Mouse (Mus musculus): ENCODE data around the gene Wfs1. TPM values are rescaled to one million over a fixed set of nuclear protein-coding genes. Genes with fewer than 3 reads are reported as not detected.

Wfs1 gene
- total and polyA plus RNA-seq, 3 experiments, result 0.56 to 2.5 (median 1.8) TPM

DNA sequence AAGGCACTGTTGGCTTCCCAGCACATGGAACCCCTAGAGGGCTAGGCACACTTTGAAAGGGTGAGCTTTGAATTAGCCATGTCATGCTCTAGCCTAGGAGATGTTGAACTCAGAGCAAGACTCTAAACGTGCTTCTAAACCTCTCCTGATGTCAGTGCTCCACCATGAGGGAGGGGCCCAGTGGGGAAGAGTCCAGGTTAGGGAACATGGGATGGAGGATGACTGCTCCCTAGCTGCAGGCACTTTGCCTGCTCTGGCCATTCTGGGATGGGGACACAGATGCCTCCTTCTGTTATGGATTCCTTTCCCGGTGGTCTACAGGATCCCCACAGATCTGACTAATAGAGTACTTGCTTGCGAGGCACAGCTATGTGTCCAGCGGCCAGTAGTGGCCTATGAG, 71.8 kb downstream of the Wfs1 start:
- Histone ChIP-seq H3K9ac (ENCODE audit: insufficient read depth, low read depth) (no peak overlapping the region), H3K27ac (ENCODE audit: insufficient read depth, low read depth) (no peak overlapping the region), H3K4me1 (ENCODE audit: control insufficient read depth in 1 of 2, insufficient read depth in 2 of 2) (peaks cover 3 to 9% of the 10 kb centered on the region in 2 experiments; a peak in 2 of 4 replicates), H3K27me3 (replicated peaks) (peaks cover 85% of the 10 kb centered on the region), H3K79me2 (replicated peaks; ENCODE audit: control insufficient read depth, extremely low read depth, insufficient read depth, poor library complexity, severe bottlenecking) (no peaks in the 10 kb centered on the region), H3K4me3 (replicated peaks in 1 of 3; ENCODE audit: low read depth in 2 of 3, low read length in 2 of 3, poor library complexity in 1 of 3) (no peak overlapping the region), H3K4me2 (ENCODE audit: insufficient read depth, low read depth, poor library complexity, severe bottlenecking) (no peak overlapping the region), H3K36me3 (replicated peaks in 1 of 2; ENCODE audit: control insufficient read depth in 1 of 2, insufficient read depth in 1 of 2, low read length in 1 of 2) (no peaks in the 10 kb centered on the region), H3K9me3 (replicated peaks; ENCODE audit: low read length) (no peaks in the 10 kb centered on the region)
- in situ Hi-C loops (cut with MboI; ENCODE audit: low pct_ligation_motif_present, low pct_unique_long_range_greater_than_20kb, low sequenced_read_pairs) (loop anchor here (5.0 kb wide), 1 partner anchor 85 kb away; the partner anchor contains the start of gene Man2b2), dilution Hi-C loops (cut with MboI; ENCODE audit: extremely low pct_ligation_motif_present, extremely low pct_unique_long_range_greater_than_20kb, low sequenced_read_pairs) (no loop called here)
- no peak for TF ChIP-seq KAT2A (IDR thresholded peaks at IDR 0.05; ENCODE audit: insufficient replicate concordance, low read length)
- no peak for TF ChIP-seq SMC3 (IDR thresholded peaks at IDR 0.05; ENCODE audit: low read depth, low read length)
- TF ChIP-seq CTCF (conservative IDR thresholded peaks at IDR 0.05 in 1 of 2, IDR thresholded peaks at IDR 0.05 in 1 of 2; ENCODE audit: low read depth in 2 of 2, low read length in 2 of 2), result no peak
- no peak for TF ChIP-seq USF1 (IDR thresholded peaks at IDR 0.05; ENCODE audit: low read depth, low read length)
- TF ChIP-seq EP300 (IDR thresholded peaks at IDR 0.05; ENCODE audit: low read length), result no peak
- no peak for TF ChIP-seq PAX5 (IDR thresholded peaks at IDR 0.05; ENCODE audit: low read length)
- TF ChIP-seq MAFK (IDR thresholded peaks at IDR 0.05; ENCODE audit: insufficient replicate concordance, low read length), result no peak
- TF ChIP-seq POLR2A (IDR thresholded peaks at IDR 0.05; ENCODE audit: low read depth, low read length), result no peak
- no peak for TF ChIP-seq E2F4 (IDR thresholded peaks at IDR 0.05; ENCODE audit: insufficient replicate concordance, low read depth, low read length)
- TF ChIP-seq TCF12 (IDR thresholded peaks at IDR 0.05; ENCODE audit: low read depth, low read length), result no peak
- no peak for TF ChIP-seq MEF2A (IDR thresholded peaks at IDR 0.05; ENCODE audit: borderline replicate concordance, low read depth, low read length)
- no peak for TF ChIP-seq ZMIZ1 (IDR thresholded peaks at IDR 0.05; ENCODE audit: low read depth, low read length)
- TF ChIP-seq HCFC1 (IDR thresholded peaks at IDR 0.05; ENCODE audit: low read depth, low read length), result no peak
- TF ChIP-seq POLR2AphosphoS2 (IDR thresholded peaks at IDR 0.05; ENCODE audit: low read depth, low read length), result no peak
- no peak for TF ChIP-seq RCOR1 (conservative IDR thresholded peaks at IDR 0.05; ENCODE audit: low read depth, low read length)
- no peak for TF ChIP-seq UBTF (IDR thresholded peaks at IDR 0.05; ENCODE audit: low read depth, low read length)
- no peak for TF ChIP-seq MYC (IDR thresholded peaks at IDR 0.05; ENCODE audit: low read depth, low read length)
- no peak for DNase-seq (ENCODE audit: extremely low read depth)

DNA sequence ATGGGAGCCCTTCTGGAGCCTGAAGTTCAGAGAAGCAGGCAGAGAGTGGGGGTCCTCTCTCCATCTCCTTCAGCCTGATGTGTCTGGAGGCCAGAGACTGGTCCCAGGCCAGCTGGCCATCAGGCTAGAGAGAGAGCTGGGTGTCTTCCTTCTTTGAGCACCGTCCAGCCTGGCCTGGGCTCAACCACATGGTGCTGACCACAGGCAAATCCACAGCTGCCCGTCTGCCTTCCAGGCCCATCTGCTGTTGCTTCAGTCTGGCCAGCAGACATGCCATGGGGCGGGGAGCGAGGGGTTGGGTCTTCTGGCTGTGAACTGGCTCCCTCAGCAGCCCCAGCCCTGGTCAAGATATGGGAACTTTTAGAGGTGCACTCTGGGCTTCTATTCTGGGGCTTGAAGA, 72.4 kb downstream of the Wfs1 start:
- H3K27ac ChIP-seq (ENCODE audit: insufficient read depth, low read depth), result no peak overlapping the region
- no peaks in the 10 kb centered on the region for H3K79me2 ChIP-seq (replicated peaks; ENCODE audit: control insufficient read depth, extremely low read depth, insufficient read depth, poor library complexity, severe bottlenecking)
- TF ChIP-seq MAX (IDR thresholded peaks at IDR 0.05; ENCODE audit: low read length), result no peak
- no peak for TF ChIP-seq ETS1 (conservative IDR thresholded peaks at IDR 0.05; ENCODE audit: low read depth, low read length)
- TF ChIP-seq JUND (conservative IDR thresholded peaks at IDR 0.05; ENCODE audit: low read depth, low read length), result no peak
- no peak for TF ChIP-seq SIN3A (IDR thresholded peaks at IDR 0.05; ENCODE audit: low read length)
- TF ChIP-seq TCF12 (IDR thresholded peaks at IDR 0.05; ENCODE audit: low read depth, low read length), result no peak
- TF ChIP-seq MAZ (IDR thresholded peaks at IDR 0.05; ENCODE audit: low read depth, low read length), result no peak
- TF ChIP-seq IRF4 (IDR thresholded peaks at IDR 0.05; ENCODE audit: low read depth, low read length), result no peak
- no peak for TF ChIP-seq ZC3H11A (IDR thresholded peaks at IDR 0.05; ENCODE audit: low read depth, low read length)
- no peaks in the 10 kb centered on the region for H3K9me3 ChIP-seq (replicated peaks; ENCODE audit: low read length)
- in situ Hi-C loops (cut with MboI; ENCODE audit: low pct_ligation_motif_present, low pct_unique_long_range_greater_than_20kb, low sequenced_read_pairs) (loop anchor here (5.0 kb wide), 1 partner anchor 84 kb away; the partner anchor contains the start of gene Man2b2), dilution Hi-C loops (cut with MboI; ENCODE audit: extremely low pct_ligation_motif_present, extremely low pct_unique_long_range_greater_than_20kb, low sequenced_read_pairs) (no loop called here)
- H3K4me3 ChIP-seq (replicated peaks in 1 of 3; ENCODE audit: low read depth in 2 of 3, low read length in 2 of 3, poor library complexity in 1 of 3), result no peak overlapping the region
- no peak overlapping the region for H3K4me2 ChIP-seq (ENCODE audit: insufficient read depth, low read depth, poor library complexity, severe bottlenecking)
- H3K27me3 ChIP-seq (replicated peaks), result peaks cover 86% of the 10 kb centered on the region
- H3K36me3 ChIP-seq (replicated peaks in 1 of 2; ENCODE audit: control insufficient read depth in 1 of 2, insufficient read depth in 1 of 2, low read length in 1 of 2), result no peaks in the 10 kb centered on the region
- peaks cover 3 to 9% of the 10 kb centered on the region in 2 experiments; a peak in 2 of 4 replicates for H3K4me1 ChIP-seq (ENCODE audit: control insufficient read depth in 1 of 2, insufficient read depth in 2 of 2)
- no peak for DNase-seq (ENCODE audit: extremely low read depth)
- H3K9ac ChIP-seq (ENCODE audit: insufficient read depth, low read depth), result no peak overlapping the region
